Mouse (Mus musculus) splenic B cell, adult 2 months (primary cell): ENCODE measurements around the gene Grcc10.
A peak's percentile ranks its signal among the peaks of the same experiment; 100 is the strongest.

Experiments
- DNase-seq: peaks from one replicate; pipeline ENCODE4 v3.0.0-alpha.2; 2011; ENCODE audit warnings: low read depth, low spot score
- H3K27me3 ChIP-seq: 2 replicates; pipeline ENCODE4 v1.6.1; 2012; ENCODE audit warnings: mild to moderate bottlenecking, low read length, moderate library complexity, mixed read lengths; ENCODE audit not compliant: control insufficient read depth, poor library complexity, insufficient read depth, severe bottlenecking
- H3K36me3 ChIP-seq: 2 replicates; pipeline ENCODE4 v1.6.1; 2012; ENCODE audit warnings: mild to moderate bottlenecking, low read length, moderate library complexity, mixed read lengths; ENCODE audit not compliant: control insufficient read depth, poor library complexity, insufficient read depth, severe bottlenecking

Grcc10 gene

GRCm38 (mm10) chr6:124728621-124729020 is 12.6 kb downstream of the Grcc10 start:
- peaks cover 44% of the 10 kb centered on the region for H3K36me3 ChIP-seq

DNA sequence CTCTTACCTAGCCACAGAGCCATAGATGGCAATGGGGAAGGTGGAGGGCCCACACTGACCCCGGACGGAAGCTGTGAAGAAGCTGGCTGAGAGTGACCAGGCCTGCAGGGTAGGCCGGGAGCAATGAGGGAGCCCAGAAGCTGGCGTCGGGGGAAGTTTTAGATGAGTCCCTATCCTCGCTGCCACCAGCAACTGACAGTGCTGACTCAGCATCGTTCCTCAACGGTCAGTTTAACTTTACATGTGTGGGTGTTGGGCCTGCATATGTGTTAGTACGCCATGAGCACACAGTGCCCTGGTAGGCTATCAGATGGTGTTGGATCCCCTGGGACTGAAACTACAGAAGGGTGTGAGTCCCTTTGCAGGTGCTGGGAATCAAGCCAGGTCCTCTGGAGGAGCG is 16.7 kb downstream of the Grcc10 start:
- peaks cover 42% of the 10 kb centered on the region for H3K36me3 ChIP-seq
- no peak for DNase-seq
- H3K27me3 ChIP-seq = no peaks in the 10 kb centered on the region

More at GRCm38 (mm10) chr6:124728621-124729020, 12.6 kb downstream of the Grcc10 start:
- no peak for DNase-seq
- no peaks in the 10 kb centered on the region for H3K27me3 ChIP-seq

DNA sequence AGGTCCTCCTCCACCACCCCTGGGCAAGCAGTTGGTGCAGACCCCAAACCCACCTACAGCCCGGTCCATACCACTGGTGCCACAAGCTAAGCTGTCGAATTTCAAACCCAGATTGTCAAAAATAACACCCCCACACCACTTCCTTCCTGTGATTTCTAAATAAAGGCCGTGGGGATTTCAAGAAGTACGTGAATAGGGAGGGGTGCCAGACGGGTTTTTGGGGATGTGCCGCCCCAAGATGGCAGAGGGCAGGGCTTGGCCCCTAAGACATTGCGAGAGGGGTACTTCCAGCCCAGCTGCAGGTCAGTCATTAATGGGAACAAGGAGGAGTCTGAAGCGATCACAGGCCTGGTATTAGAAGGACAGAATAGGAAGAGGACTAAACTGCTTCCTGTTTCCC is 17.6 kb downstream of the Grcc10 start:
- Histone ChIP-seq H3K27me3 (no peaks in the 10 kb centered on the region), H3K36me3 (peaks cover 37% of the 10 kb centered on the region)
- DNase-seq = peak; percentile 75

GRCm38 (mm10) chr6:124722876-124723473 is 18.2 kb downstream of the Grcc10 start:
- Histone ChIP-seq H3K36me3 (peaks cover 31% of the 10 kb centered on the region), H3K27me3 (no peaks in the 10 kb centered on the region)
- peak; percentile 50 for DNase-seq

- peak; percentile 85 for DNase-seq
These were observed 20.3 kb downstream of the Grcc10 start for GRCm38 (mm10) chr6:124720904-124721303.

DNA sequence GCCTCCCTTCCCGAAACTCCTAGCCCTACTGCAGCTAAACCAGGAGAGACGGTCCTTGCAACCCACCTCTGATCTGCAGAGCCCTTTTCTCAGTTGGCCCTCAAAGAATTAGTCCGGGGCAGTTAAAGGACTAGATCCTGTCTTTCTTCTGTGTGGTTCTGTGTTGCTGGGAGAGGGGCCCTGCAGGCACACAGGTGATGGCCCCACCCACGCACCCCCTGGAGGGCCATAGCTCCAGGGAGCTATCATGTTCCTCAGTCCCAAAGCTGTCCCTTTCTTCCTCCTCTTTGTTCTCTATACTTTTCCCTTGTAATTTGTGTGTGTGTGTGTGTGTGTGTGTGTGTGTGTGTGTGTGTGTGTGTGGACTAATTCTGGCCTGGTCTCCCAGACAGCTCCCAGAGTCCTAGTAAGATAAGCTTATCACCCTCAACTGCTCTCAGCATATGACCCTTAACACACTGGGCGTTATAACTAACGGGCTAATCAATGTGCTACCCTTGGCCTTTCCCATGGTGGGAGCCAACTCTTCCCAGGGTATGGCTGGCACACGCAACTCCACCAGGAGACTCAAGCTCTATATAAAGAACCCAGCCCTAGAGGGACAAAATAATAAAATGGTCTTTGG is 21.7 kb downstream of the Grcc10 start:
- H3K36me3 ChIP-seq = peaks cover 18% of the 10 kb centered on the region
- no peak for DNase-seq
- H3K27me3 ChIP-seq = no peaks in the 10 kb centered on the region

More at GRCm38 (mm10) chr6:124720904-124721303, 20.3 kb downstream of the Grcc10 start:
- Histone ChIP-seq H3K27me3 (no peaks in the 10 kb centered on the region), H3K36me3 (peaks cover 19% of the 10 kb centered on the region)

- DNase-seq = no peak
- H3K27me3 ChIP-seq = no peaks in the 10 kb centered on the region
- peaks cover 17% of the 10 kb centered on the region for H3K36me3 ChIP-seq
These were observed 22.5 kb downstream of the Grcc10 start for GRCm38 (mm10) chr6:124718703-124719102.

- DNase-seq = no peak
- Histone ChIP-seq H3K36me3 (peaks cover 17% of the 10 kb centered on the region), H3K27me3 (no peaks in the 10 kb centered on the region)
These were observed 23.2 kb downstream of the Grcc10 start for GRCm38 (mm10) chr6:124717968-124718367.

GRCm38 (mm10) chr6:124716864-124717490 is 24.2 kb downstream of the Grcc10 start:
- no peaks in the 10 kb centered on the region for H3K27me3 ChIP-seq
- DNase-seq = peak; percentile 90
- peaks cover 17% of the 10 kb centered on the region for H3K36me3 ChIP-seq

- no peak for DNase-seq
- H3K36me3 ChIP-seq = peaks cover 10% of the 10 kb centered on the region; the same call in 1 of the 2 replicates
- no peaks in the 10 kb centered on the region for H3K27me3 ChIP-seq
These were observed 28.3 kb downstream of the Grcc10 start for GRCm38 (mm10) chr6:124712918-124713317.

- peak; percentile 99 for DNase-seq
- Histone ChIP-seq H3K27me3 (no peaks in the 10 kb centered on the region), H3K36me3 (peaks cover 13% of the 10 kb centered on the region; the same call in 1 of the 2 replicates)
These were observed 29.1 kb downstream of the Grcc10 start, which contains the start of the genes Emg1 and Phb2 for GRCm38 (mm10) chr6:124711824-124712782. TSS of gene Emg1 (minus strand) at chr6:124712178. TSS of gene Phb2 (plus strand) at chr6:124712336.

DNA sequence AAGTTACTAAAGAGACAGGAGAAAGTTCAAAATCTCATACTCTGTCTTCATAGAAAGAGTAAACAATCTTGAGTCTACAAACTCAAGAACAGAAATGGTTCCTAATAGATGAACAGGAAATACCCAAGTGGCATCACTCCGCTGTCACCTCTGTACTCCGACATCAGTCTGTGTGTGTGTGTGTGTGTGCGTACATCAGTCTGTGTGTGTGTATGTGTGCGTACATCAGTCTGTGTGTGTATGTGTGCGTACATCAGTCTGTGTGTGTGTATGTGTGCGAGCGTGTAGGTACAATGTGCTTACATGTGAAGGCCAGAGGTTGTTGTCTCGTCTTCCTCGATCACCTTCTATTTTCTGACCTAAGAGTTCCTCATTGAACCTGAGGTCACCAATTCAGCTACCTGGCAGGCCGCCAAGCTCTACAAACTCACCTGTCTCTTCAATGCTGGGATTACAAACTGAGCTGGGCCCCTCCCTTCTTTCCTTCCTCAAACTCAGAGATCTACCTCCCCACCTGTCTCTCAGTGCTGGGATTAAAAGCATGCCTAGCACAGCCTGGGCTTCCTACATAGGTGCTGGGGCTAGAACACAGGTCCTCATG is 32.8 kb downstream of the Grcc10 start:
- H3K27me3 ChIP-seq = no peaks in the 10 kb centered on the region
- H3K36me3 ChIP-seq = peaks cover 12% of the 10 kb centered on the region
- DNase-seq = no peak

DNA sequence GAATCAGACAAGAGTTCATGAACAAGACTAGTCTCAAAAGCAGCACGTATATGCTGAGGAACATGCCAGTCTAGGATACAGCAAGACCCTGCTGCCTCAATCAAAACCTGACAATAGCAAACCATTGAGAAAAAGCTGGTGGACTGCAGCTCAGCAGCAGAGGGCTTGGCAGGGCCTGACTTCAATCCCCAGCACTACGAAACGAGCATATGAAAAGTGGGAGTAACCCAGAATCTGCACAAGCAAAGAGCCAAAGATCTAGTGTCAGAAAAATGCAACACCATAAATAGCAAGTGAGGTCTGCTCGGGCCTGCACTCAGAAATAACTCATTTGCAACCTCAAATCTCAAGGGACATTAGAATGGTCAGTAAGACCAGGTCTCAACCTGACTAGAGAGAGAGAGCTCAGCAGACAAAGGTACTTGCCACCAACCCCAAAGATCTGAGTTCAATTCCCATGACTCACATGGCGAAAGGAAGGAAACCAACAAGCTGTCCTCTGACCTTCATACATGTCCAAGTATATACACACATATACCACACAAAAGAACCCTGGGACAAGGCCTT is 35.0 kb downstream of the Grcc10 start:
- H3K27me3 ChIP-seq = no peaks in the 10 kb centered on the region
- DNase-seq = no peak
- peaks cover 17% of the 10 kb centered on the region for H3K36me3 ChIP-seq

DNA sequence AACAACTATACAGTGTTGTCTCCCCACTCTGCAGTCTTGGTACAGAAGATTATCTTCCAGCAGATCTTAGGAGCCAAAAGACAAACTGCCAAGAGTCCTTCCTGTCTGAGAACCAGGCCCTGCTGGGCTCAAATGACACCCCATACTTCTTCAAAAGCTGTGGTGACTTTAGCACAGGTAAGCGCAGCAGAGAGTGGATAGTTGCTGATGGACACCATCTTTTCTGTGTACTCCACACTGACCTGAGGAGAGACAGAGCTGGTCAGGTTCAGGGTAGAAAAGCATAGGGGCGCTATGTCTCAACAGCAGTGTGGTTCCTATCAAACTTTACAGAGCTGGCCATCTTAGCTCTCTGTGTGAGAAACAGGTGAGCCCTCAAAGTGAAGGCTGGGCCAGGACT is 36.8 kb downstream of the Grcc10 start:
- no peaks in the 10 kb centered on the region for H3K27me3 ChIP-seq
- no peak for DNase-seq
- peaks cover 17% of the 10 kb centered on the region for H3K36me3 ChIP-seq
